Mouse (Mus musculus) cerebellum, postnatal 14 days (tissue): ENCODE data around the gene Gja1.
"Not testable (repeated sequence)": the region's sequence is repeated elsewhere in the genome, so short reads cannot be mapped to it uniquely, and the experiment has no call there.

Experiments used
- DNase-seq, 2 experiments: peaks; one replicate each; pipeline ENCODE4 v3.0.0; 2021; ENCODE audit warnings: mixed read lengths in 2 of 2

Gene Gja1

GRCm38 (mm10) chr10:56377097-56377965 lies at the start of gene Gja1:
TSS of gene Gja1 (plus strand) at chr10:56377330.
- DNase-seq = peak in 1 of 2 experiments; percentile 12

DNA sequence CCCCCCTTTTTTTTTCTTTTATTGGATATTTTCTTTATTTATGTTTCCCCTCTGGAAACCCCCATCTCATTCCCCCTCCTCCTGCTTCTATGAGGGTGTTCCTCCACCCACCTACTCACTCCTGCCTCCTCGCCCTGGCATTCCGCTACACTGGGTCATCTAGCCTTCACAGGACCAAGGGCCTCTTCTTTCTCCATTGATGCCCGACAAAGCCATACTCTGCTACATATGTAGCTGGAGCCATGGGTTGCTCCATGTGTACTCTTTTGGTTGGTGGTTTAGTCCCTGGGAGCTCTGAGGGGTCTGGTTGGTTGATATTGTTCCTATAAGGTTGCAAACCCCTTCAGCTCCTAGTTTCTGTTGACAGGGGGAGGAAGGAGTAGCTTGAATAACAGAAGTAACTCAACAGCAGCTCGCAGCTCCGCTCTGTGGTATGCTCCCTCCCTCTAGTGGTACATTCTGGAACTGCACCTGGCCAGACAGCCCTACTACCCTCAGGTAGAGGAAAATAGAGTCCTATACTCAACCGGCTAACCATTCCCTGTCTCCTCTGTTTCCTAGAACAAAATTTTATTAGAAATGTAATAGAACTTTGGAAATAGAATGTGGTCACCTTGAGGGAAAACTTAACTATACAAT lies 38.2 kb upstream of the Gja1 start:
- peak; percentile 91 to 94 for DNase-seq

GRCm38 (mm10) chr10:56360472-56360871 lies 16.7 kb upstream of the Gja1 start:
- no peak for DNase-seq

GRCm38 (mm10) chr10:56369073-56369472 lies 8.1 kb upstream of the Gja1 start:
- peak; percentile 86 to 90 for DNase-seq

GRCm38 (mm10) chr10:56373021-56373720 lies 4.0 kb upstream of the Gja1 start:
- DNase-seq = peak; percentile 23 to 58

GRCm38 (mm10) chr10:56374169-56374568 lies 3.0 kb upstream of the Gja1 start:
- no peak for DNase-seq

DNA sequence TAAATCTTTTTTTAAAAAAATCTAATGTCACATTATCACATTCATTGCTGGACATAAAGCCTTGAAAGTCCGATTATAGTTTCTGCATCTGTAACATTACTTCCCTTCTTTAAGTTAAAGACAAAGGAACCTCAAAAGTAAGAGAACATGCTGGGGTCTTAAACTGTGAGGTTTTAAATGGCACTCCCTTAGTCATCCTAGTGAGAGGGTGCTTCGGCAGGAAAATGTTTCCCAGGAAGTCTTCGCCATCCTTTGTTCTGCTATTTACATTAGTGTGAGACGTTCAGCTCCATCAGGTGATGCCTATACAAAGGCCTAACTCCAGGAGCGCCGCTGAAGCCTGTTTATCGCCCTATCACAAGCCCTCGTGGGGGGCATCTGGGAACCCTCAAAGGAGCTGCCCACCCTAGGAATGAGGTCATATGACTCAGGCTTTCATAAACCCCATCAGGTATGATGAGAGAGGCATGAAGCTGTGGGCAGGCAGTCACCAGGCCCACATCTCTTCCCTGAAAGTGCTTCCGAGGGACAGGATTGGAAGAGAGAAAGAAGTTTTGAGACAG lies 1.1 kb upstream of the Gja1 start:
- no peak for DNase-seq

- DNase-seq = peak in 1 of 2 experiments; percentile 16
Observed at GRCm38 (mm10) chr10:56377966-56378647, 977 bp downstream of the Gja1 start.

DNA sequence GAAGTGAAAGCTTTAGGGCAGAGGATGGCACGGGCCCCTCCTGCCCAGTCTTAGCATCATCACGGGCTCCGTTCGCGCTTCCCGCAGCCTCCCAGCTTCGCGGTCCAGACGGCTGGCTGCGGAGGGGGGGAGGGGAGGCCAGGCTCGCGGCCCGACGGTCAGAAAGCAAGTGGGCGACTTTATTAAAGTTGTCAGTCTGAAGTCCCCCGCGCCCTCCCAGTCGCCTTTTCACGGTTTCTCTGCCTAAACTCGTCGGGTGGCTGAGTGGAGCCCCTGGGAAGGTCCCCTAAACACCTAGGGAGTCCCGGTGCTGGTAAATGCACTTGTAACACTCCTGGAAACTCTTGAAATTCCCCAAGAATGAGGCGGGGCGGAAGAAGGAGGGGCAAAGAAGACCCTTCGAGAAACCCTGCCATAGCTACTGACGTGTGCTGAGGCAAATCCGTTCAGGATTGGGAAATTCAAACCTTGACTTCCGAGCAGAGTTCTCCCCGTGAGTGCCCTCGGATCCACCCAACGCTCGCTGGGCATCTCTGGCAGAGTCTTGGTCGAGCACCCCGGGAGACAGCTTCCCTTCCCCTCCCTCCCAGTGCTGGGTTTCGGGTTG lies 1.6 kb downstream of the Gja1 start:
- DNase-seq = peak; percentile 57 to 59

DNA sequence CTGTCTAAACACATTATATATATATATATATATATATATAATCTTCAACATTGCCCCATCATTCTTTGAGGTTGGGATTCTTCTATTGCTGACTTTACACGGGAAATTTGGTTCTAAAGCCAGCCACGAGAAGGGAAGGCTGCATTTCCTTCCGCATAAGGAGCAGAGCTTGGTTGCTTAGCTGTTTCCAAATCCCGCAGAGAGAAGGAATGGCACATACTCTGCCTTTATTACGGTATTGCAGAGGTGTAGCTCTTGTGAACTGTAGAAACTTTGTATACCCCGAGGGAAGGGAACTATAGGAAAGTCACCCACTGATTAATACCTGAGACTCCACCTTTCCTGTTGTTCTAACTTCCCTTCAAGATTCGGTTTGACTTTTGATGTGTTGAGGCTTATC lies 2.6 kb downstream of the Gja1 start:
- peak in 1 of 2 experiments; percentile 7 for DNase-seq

DNA sequence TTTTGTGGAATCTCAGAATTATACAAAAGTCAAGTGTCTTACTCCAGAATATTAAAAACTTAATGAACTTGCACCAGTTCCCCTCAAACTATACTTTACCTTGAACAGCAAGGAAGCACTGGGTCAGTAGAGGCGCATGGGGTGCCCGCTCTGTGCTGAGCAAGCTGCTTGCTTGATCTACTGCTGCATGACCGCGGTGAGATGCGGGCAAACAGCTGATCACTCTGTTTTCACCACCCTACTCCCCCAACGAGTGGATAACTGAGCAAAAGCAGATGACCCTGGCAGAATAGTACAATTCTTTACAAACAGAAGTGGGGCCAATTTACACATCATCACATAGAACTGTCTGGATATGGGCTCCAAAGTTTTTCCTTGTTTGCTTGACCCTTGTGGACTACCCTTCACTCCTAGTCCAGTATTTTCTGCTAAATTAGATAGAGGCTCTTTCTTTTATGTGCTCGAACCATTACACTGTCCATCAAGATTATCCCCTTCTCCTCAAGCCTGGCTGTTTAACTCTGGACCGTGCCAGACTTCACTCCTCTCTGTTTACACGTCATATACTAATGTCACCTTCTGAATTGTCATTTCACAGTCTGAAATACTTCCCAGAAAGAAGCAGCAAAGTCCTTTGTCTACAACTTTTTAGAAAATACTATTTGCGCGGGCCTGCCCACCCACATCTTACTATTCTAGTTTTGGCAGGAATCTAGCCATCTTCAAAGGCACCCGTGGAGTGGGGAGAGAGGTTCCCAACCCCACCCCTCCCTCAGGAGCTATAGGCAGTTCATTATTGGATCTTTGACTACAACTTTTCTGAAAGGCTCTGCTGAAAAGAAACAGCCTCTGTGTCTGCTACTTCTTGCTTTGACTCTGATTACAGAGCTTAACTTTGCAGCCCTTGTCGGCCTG lies 8.3 kb downstream of the Gja1 start:
- no peak for DNase-seq

GRCm38 (mm10) chr10:56393095-56393784 lies 16.1 kb downstream of the Gja1 start:
- DNase-seq = no peak

GRCm38 (mm10) chr10:56393815-56394417 lies 16.8 kb downstream of the Gja1 start:
- DNase-seq = not testable (repeated sequence)

DNA sequence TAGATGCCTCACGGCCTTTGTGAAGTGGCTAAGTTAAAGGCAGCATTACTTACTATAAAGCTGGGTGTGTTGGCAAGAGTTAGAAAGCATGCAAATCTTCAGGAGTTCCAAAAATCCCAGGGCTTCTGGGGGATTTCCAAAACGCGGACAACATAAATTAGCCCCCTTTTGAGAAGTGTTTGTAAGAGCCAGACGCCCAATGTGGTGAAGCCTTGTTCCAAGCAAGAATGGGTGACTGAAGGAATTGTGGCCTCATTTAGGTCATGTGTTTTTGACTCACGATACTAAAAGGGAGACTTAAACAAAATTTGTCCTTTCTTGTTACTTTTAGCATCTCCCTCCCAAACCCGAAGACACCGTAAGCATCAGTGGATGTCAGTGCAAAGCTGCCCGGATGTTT lies 20.7 kb downstream of the Gja1 start:
- DNase-seq = peak in 1 of 2 experiments; percentile 6

DNA sequence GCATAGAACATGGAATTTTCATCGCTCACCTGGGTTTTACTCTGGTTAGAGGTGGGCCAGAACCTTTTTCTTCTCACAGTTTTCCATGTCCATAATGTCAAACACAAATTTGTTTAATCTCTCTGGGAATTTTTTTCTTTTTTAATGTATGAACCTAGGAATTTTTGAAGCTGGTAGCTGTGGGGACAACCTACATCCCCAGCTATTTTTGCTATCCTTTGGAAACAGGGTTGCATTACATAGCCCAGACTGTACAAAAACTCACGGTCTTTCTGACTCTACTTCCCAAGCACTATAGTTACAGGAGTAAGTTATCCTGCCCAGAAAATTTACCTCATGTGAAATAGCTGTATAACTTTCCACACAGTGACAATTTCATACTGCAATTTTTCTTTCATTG lies 21.2 kb downstream of the Gja1 start:
- DNase-seq = no peak

GRCm38 (mm10) chr10:56401396-56401795 lies 24.3 kb downstream of the Gja1 start:
- DNase-seq = not testable (repeated sequence)

DNA sequence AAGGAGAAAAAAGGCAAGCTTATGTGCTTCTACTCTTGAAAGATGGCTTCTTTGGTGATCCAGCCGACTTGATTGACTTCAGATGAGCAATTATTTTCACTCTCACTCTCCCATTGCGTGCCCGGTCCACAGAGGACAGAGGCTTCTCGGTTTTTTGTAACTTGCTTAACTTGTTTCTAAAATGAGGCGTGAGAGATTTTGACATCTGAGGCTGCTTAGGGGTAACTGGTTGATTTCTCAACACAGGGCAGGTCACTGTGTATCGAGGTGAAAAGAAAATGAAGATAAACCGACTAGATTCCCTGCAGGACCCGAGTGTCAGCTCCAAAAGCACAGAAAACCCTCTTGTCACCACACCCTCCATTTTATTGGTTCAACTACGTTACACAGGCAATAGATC lies 28.8 kb downstream of the Gja1 start:
- DNase-seq = no peak

DNA sequence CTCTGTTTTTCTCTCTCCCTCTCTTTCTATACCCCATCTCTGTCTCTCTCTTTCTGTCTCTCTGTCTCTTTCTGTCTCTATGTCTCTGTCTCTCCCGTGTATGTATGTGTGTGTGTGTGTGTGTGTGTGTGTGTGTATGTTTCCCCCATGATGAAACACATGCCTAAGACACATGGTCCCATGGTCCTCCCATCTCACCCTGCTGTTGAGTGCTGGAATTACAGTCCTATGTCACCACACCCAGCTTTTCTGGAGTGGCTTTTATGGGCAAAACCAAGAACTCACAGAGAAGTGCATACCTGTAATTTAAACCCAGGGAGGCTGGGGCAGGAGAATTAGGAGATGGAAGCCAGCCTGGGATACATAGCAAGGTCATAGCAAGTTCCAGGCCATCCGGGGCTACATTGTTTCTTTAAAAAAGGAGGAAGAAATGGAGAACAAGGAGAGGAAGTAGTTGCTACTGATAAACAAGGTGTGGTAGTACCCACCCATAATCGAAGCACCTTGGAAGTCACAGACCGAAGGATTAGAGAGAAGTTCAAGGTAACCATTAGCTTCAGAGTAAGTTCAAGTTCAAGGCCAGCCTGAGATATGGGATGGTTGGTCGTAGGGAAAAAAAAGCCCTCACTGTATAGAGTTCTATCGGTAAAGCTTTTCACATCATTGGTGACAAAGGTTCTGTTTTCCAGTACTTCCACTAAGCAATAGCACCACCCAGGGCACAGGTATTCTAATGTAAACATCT lies 29.4 kb downstream of the Gja1 start:
- DNase-seq = no peak
